Mouse (Mus musculus): ENCODE results near the gene Amotl2. TPM values are rescaled to one million over a fixed set of nuclear protein-coding genes. Genes with fewer than 3 reads are reported as not detected.

Amotl2 gene
- total and polyA plus RNA-seq, 3 experiments: not detected

GRCm38 (mm10) chr9:102725958-102726654 is 9.6 kb downstream of the Amotl2 start:
- H3K79me2 ChIP-seq (ENCODE audit: control insufficient read depth, insufficient read depth, low read length, poor library complexity): no peaks in the 10 kb centered on the region
- H3K9me3 ChIP-seq (replicated peaks; ENCODE audit: insufficient read depth, low read length): no peaks in the 10 kb centered on the region
- no peak overlapping the region for H3K4me3 ChIP-seq (ENCODE audit: control insufficient read depth in 1 of 2, insufficient read depth in 1 of 2, low read depth in 2 of 2, low read length in 2 of 2)
- H3K27ac ChIP-seq (ENCODE audit: control insufficient read depth, low read depth, low read length): no peak overlapping the region
- DNase-seq (ENCODE audit: low read depth, low spot score): no peak
- H3K4me1 ChIP-seq (ENCODE audit: control insufficient read depth in 1 of 2, insufficient read depth in 2 of 2, low read length in 2 of 2): no peaks in the 10 kb centered on the region
- no peaks in the 10 kb centered on the region for H3K36me3 ChIP-seq (ENCODE audit: control insufficient read depth in 1 of 2, insufficient read depth in 2 of 2, low read length in 2 of 2)
- TF ChIP-seq ZMIZ1 (IDR thresholded peaks at IDR 0.05; ENCODE audit: low read depth, low read length) (no peak), RAD21 (IDR thresholded peaks at IDR 0.05; ENCODE audit: low read depth, low read length) (no peak), CHD2 (IDR thresholded peaks at IDR 0.05; ENCODE audit: low read length) (no peak), ZC3H11A (IDR thresholded peaks at IDR 0.05; ENCODE audit: low read depth, low read length) (no peak), CHD1 (IDR thresholded peaks at IDR 0.05; ENCODE audit: low read depth, low read length) (no peak), MAFK (IDR thresholded peaks at IDR 0.05; ENCODE audit: borderline replicate concordance, low read depth, low read length) (no peak), UBTF (IDR thresholded peaks at IDR 0.05; ENCODE audit: borderline replicate concordance, insufficient read depth, low read depth, low read length) (no peak), EP300 (IDR thresholded peaks at IDR 0.05; ENCODE audit: low read depth in 1 of 2, low read length in 2 of 2) (no peak), NELFE (IDR thresholded peaks at IDR 0.05; ENCODE audit: low read depth, low read length) (no peak), MYC (IDR thresholded peaks at IDR 0.05; ENCODE audit: low read depth, low read length) (no peak), GATA1 (IDR thresholded peaks at IDR 0.05; ENCODE audit: low read depth, low read length) (no peak), MAX (IDR thresholded peaks at IDR 0.05; ENCODE audit: low read length) (no peak), MEF2A (IDR thresholded peaks at IDR 0.05; ENCODE audit: extremely low read depth, insufficient replicate concordance, low read depth, low read length, poor library complexity, severe bottlenecking) (no peak), POLR2AphosphoS2 (IDR thresholded peaks at IDR 0.05; ENCODE audit: low read length) (no peak), ELF1 (IDR thresholded peaks at IDR 0.05; ENCODE audit: low read depth, low read length) (no peak), NRF1 (IDR thresholded peaks at IDR 0.05; ENCODE audit: insufficient read depth, low read depth, low read length, poor library complexity, severe bottlenecking) (no peak)
- H3K27me3 ChIP-seq (ENCODE audit: control insufficient read depth in 1 of 2, insufficient read depth in 2 of 2, low read length in 2 of 2): no peaks in the 10 kb centered on the region
- H3K9ac ChIP-seq (ENCODE audit: control insufficient read depth, low read depth, low read length, poor library complexity, severe bottlenecking): no peak overlapping the region

GRCm38 (mm10) chr9:102726811-102727210 is 10.3 kb downstream of the Amotl2 start:
- no peak for DNase-seq (ENCODE audit: low read depth, low spot score)
- Histone ChIP-seq H3K4me1 (ENCODE audit: control insufficient read depth in 1 of 2, insufficient read depth in 2 of 2, low read length in 2 of 2) (no peaks in the 10 kb centered on the region), H3K36me3 (ENCODE audit: control insufficient read depth in 1 of 2, insufficient read depth in 2 of 2, low read length in 2 of 2) (no peaks in the 10 kb centered on the region), H3K9me3 (replicated peaks; ENCODE audit: insufficient read depth, low read length) (no peaks in the 10 kb centered on the region), H3K27me3 (ENCODE audit: control insufficient read depth in 1 of 2, insufficient read depth in 2 of 2, low read length in 2 of 2) (no peaks in the 10 kb centered on the region), H3K79me2 (ENCODE audit: control insufficient read depth, insufficient read depth, low read length, poor library complexity) (no peaks in the 10 kb centered on the region), H3K9ac (ENCODE audit: control insufficient read depth, low read depth, low read length, poor library complexity, severe bottlenecking) (no peak overlapping the region), H3K27ac (ENCODE audit: control insufficient read depth, low read depth, low read length) (no peak overlapping the region), H3K4me3 (ENCODE audit: control insufficient read depth in 1 of 2, insufficient read depth in 1 of 2, low read depth in 2 of 2, low read length in 2 of 2) (no peak overlapping the region)
- TF ChIP-seq CTCF (IDR thresholded peaks at IDR 0.05 in 2 of 3, conservative IDR thresholded peaks at IDR 0.05 in 1 of 3; ENCODE audit: control insufficient read depth in 1 of 3, insufficient read depth in 1 of 3, low read depth in 2 of 3, low read length in 3 of 3, poor library complexity in 1 of 3, severe bottlenecking in 1 of 3) (no peak), MEF2A (IDR thresholded peaks at IDR 0.05; ENCODE audit: extremely low read depth, insufficient replicate concordance, low read depth, low read length, poor library complexity, severe bottlenecking) (no peak), BHLHE40 (IDR thresholded peaks at IDR 0.05; ENCODE audit: borderline replicate concordance, low read depth, low read length) (no peak), JUND (IDR thresholded peaks at IDR 0.05; ENCODE audit: low read depth, low read length) (no peak), NRF1 (IDR thresholded peaks at IDR 0.05; ENCODE audit: insufficient read depth, low read depth, low read length, poor library complexity, severe bottlenecking) (no peak), USF2 (IDR thresholded peaks at IDR 0.05; ENCODE audit: borderline replicate concordance in 1 of 2, insufficient read depth in 1 of 2, low read depth in 1 of 2, low read length in 2 of 2) (no peak), TCF12 (IDR thresholded peaks at IDR 0.05; ENCODE audit: low read depth, low read length) (no peak), TAL1 (IDR thresholded peaks at IDR 0.05; ENCODE audit: low read length) (no peak), CHD2 (IDR thresholded peaks at IDR 0.05; ENCODE audit: low read length) (no peak), ETS1 (IDR thresholded peaks at IDR 0.05; ENCODE audit: low read depth, low read length) (no peak), RCOR1 (IDR thresholded peaks at IDR 0.05; ENCODE audit: low read depth, low read length) (no peak), USF1 (IDR thresholded peaks at IDR 0.05; ENCODE audit: low read depth, low read length) (no peak), UBTF (IDR thresholded peaks at IDR 0.05; ENCODE audit: borderline replicate concordance, insufficient read depth, low read depth, low read length) (no peak)

All from MEL (cell line).